Mouse (Mus musculus): ENCODE measurements around the gene Mak.
"Not testable (repeated sequence)": the region's sequence is repeated elsewhere in the genome, so short reads cannot be mapped to it uniquely, and the experiment has no call there.

GRCm38 (mm10) chr13:40987608-40988303, 91.8 kb downstream of the Mak start:
- TF ChIP-seq POLR2A, CTCF (IDR thresholded peaks at IDR 0.05; ENCODE audit: insufficient read depth, low read depth, low read length): not testable (repeated sequence)
